Comparison of ENCODE assay signal across 8 mouse cellular contexts in genomic region chr1:136175183-136175582, GRCm38 (mm10). TPM values are rescaled to one million over a fixed set of nuclear protein-coding genes. Genes with fewer than 3 reads are reported as not detected.
A peak's percentile ranks its signal among the peaks of the same experiment; 100 is the strongest.
DNase-seq lines count a peak whose midpoint lies in the region; TF ChIP-seq lines count a peak whose summit lies in the region.

No protein-coding gene starts in this region.

- H3K27me3 ChIP-seq in embryonic facial prominence, embryonic 10.5 days (replicated peaks; ENCODE audit: low read depth, poor library complexity, severe bottlenecking) = peaks cover 6% of the 10 kb centered on the region; the same call in 1 of the 2 replicates

- WGBS in embryonic facial prominence, embryonic 10.5 days = 34% methylated on average over 6 of the region's 6 CpGs
- WGBS in olfactory bulb, adult 2 months = 27% methylated on average over 6 of the region's 6 CpGs

- TF ChIP-seq POLR2A in olfactory bulb, adult 2 months (IDR thresholded peaks at IDR 0.05; ENCODE audit: insufficient read depth, low read depth, low read length) = no peak

- no peaks in the 10 kb centered on the region for H3K9me3 ChIP-seq in embryonic facial prominence, embryonic 10.5 days

- H3K36me3 ChIP-seq in embryonic facial prominence, embryonic 10.5 days (replicated peaks) = peaks cover 73% of the 10 kb centered on the region

- no peak overlapping the region for H3K27ac ChIP-seq in embryonic facial prominence, embryonic 10.5 days (replicated peaks)
- no peak overlapping the region for H3K27ac ChIP-seq in olfactory bulb, adult 2 months (ENCODE audit: insufficient read depth, low read depth, low read length)

- peak; percentile 43 for DNase-seq in heart, postnatal 4 days
- DNase-seq in heart, adult 11 months = no peak
- DNase-seq in CD4-positive helper T cell, adult 2 months (ENCODE audit: low read depth, low spot score) = peak; percentile 66
- peak; percentile 84 for DNase-seq in ZHBTc4 (ENCODE audit: low read depth, low spot score)
- DNase-seq in embryonic facial prominence, embryonic 10.5 days (ENCODE audit: low spot score) = peak; percentile 64
- DNase-seq in liver = peak; percentile 64
- no peak for DNase-seq in gastrocnemius, postnatal 25 days

- TF ChIP-seq CTCF in olfactory bulb, adult 2 months (IDR thresholded peaks at IDR 0.05; ENCODE audit: insufficient read depth, low read depth, low read length) = peak; percentile 51

- peaks cover 29% of the 10 kb centered on the region for H3K4me1 ChIP-seq in embryonic facial prominence, embryonic 10.5 days
- H3K4me1 ChIP-seq in olfactory bulb, adult 2 months (ENCODE audit: control insufficient read depth, insufficient read depth, low read length) = peaks cover 25% of the 10 kb centered on the region

- no peak overlapping the region for H3K4me3 ChIP-seq in embryonic facial prominence, embryonic 10.5 days
- no peak overlapping the region for H3K4me3 ChIP-seq in olfactory bulb, adult 2 months (ENCODE audit: insufficient read depth, low read depth, low read length)

RNA-seq across cellular contexts. Expression of gene Mroh3, which starts 37.4 kb away (rescaled TPM):
- total RNA-seq in heart, postnatal 4 days (2021) = not detected
- polyA plus RNA-seq in embryonic facial prominence, embryonic 10.5 days (2016; fragmentation: Nextera tagmentation; extraction: Ambion mirVana) = 0.42 and 0.58 TPM in 2 replicates
- polyA plus RNA-seq in olfactory bulb, adult 2 months (2012; ENCODE audit: insufficient read depth, insufficient read length, low replicate concordance, missing spikeins) = not detected in 2 replicates
- not detected for total RNA-seq in gastrocnemius, postnatal 25 days (2021)

RNA-seq across cellular contexts. Expression of gene Kif21b, which starts 44.0 kb away (rescaled TPM):
- 1 to 10 TPM; 1.7 to 2.3 TPM for total RNA-seq in heart, postnatal 4 days (2021)
- 6.5 and 7.3 TPM in 2 replicates for polyA plus RNA-seq in embryonic facial prominence, embryonic 10.5 days (2016; fragmentation: Nextera tagmentation; extraction: Ambion mirVana)
- 94.8 and 211 TPM in 2 replicates for polyA plus RNA-seq in olfactory bulb, adult 2 months (2012; ENCODE audit: insufficient read depth, insufficient read length, low replicate concordance, missing spikeins)
- total RNA-seq in gastrocnemius, postnatal 25 days (2021) = under 1 TPM; 0.36 to 0.78 TPM

RNA-seq across cellular contexts. Expression of gene Inava, which starts 58.9 kb away (rescaled TPM):
- total RNA-seq in heart, postnatal 4 days (2021) = not detected
- polyA plus RNA-seq in embryonic facial prominence, embryonic 10.5 days (2016; fragmentation: Nextera tagmentation; extraction: Ambion mirVana) = 24.1 and 26.4 TPM in 2 replicates
- not detected in 2 replicates for polyA plus RNA-seq in olfactory bulb, adult 2 months (2012; ENCODE audit: insufficient read depth, insufficient read length, low replicate concordance, missing spikeins)
- total RNA-seq in gastrocnemius, postnatal 25 days (2021) = not detected

Comparison
In these comparisons a context has a peak if more than half of its experiments do, and no peak if none do; other contexts are left out.
1. DNase-seq: peak in heart, postnatal 4 days (single experiment), CD4-positive helper T cell, adult 2 months (single experiment), ZHBTc4 (single experiment), embryonic facial prominence, embryonic 10.5 days (single experiment) and liver (single experiment); none in heart, adult 11 months (single experiment) and gastrocnemius, postnatal 25 days (single experiment).